Mouse (Mus musculus) intestine, postnatal 0 days (tissue): ENCODE measurements at regions not wholly inside any gene's neighbourhood (a gene's known extent, or its start where the extent isn't known, plus 50 kb on each side); places are given as distances from the start of the nearest gene placed in this dataset.

ENCODE experiments used
- ATAC-seq: fragments of 200-750 bp; cut with Nextera tagmentation; 2 replicates; pipeline ENCODE4 v1.8.0; 2017; ENCODE audit warnings: mild to moderate bottlenecking, moderate TSS enrichment, moderate library complexity
- H3K27ac ChIP-seq: fragments of 300-500 bp; sonication (generic); 2 replicates; pipeline ENCODE4 v1.5.1; 2014; ENCODE audit warnings: mild to moderate bottlenecking, low read depth, low read length, moderate library complexity
- H3K27me3 ChIP-seq: fragments of 300-500 bp; sonication (generic); replicated peaks from 2 replicates; pipeline ENCODE4 v1.6.1; 2014; ENCODE audit warnings: low read length, mixed read lengths; ENCODE audit not compliant: control insufficient read depth, insufficient read depth
- H3K36me3 ChIP-seq: fragments of 300-500 bp; sonication (generic); 2 replicates; pipeline ENCODE4 v1.6.1; 2014; ENCODE audit warnings: mild to moderate bottlenecking, moderate library complexity; ENCODE audit not compliant: control insufficient read depth, insufficient read depth
- H3K4me1 ChIP-seq: fragments of 300-500 bp; sonication (generic); replicated peaks from 2 replicates; pipeline ENCODE4 v1.6.1; 2014; ENCODE audit warnings: antibody characterized with exemption, low read length, mixed read lengths; ENCODE audit not compliant: control insufficient read depth, insufficient read depth
- H3K4me2 ChIP-seq: fragments of 300-500 bp; sonication (generic); replicated peaks from 2 replicates; pipeline ENCODE4 v1.6.1; 2014; ENCODE audit warnings: low read depth, mild to moderate bottlenecking, moderate library complexity
- H3K4me3 ChIP-seq: fragments of 300-500 bp; sonication (generic); 2 replicates; pipeline ENCODE4 v1.5.1; 2014; ENCODE audit warnings: low read depth, low read length
- H3K9ac ChIP-seq: fragments of 300-500 bp; sonication (generic); 2 replicates; pipeline ENCODE4 v1.6.1; 2014; ENCODE audit warnings: mild to moderate bottlenecking, low read depth, low read length
- H3K9me3 ChIP-seq: fragments of 300-500 bp; sonication (generic); 2 replicates; pipeline ENCODE4 v1.6.1; 2016; ENCODE audit warnings: mixed run types; ENCODE audit not compliant: control insufficient read depth
- CTCF ChIP-seq: sonication (generic); IDR thresholded peaks from 2 replicates; pipeline ENCODE4 v1.5.1; 2016; ENCODE audit warnings: low read depth, mild to moderate bottlenecking, control low read depth, antibody characterized with exemption, moderate library complexity
- WGBS: fragments of 180-500 bp; shearing (Covaris S2); extraction: QIAGEN DNeasy Blood & Tissue Kit; methylation state at CpG from one replicate; pipeline ENCODE4 v1.1.7; 2014; 5-methylcytosine and 5-hydroxymethylcytosine counted together

DNA sequence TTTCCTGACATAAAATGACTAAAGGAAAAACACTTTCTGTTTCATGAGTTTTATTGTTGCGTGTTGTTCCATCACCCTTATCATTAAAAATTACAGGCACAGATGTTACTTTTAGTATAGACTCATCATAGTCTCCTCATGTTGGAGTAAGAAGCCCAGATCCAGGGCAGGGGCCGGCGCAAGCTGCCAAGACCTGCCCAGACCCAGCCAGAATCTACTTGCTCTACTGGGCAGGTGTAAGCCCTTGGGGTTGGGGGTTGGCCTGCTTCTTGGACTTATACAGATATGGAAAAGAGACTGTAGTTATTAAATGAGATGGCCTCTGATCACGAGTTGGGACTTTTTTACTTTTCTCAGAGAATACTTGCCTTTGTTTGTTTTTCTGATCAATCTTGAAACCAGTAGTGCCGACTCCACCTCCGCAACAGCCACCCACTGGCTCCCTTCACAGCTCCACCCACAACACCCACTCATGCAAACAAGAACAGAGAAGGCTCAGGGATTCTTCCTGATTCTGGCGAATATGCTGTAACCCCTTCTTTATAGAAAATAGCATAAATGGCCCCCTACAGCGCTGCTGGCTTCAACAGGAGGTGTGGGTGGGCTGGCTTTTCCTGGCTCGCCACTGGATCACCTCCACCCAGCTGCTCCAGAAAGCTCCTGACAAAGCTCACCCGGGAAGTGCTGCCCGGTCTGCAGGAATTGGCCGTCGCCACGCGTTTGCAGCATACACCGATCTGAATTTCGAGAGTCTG, 689.9 kb upstream of the Car8 start:
- ATAC-seq, result no peak
- Histone ChIP-seq H3K4me2 (peak overlapping the region; percentile 52), H3K27ac (no peak overlapping the region), H3K9me3 (no peaks in the 10 kb centered on the region), H3K4me3 (no peak overlapping the region), H3K4me1 (0 out of 2 replicates have a peak, but pooled peaks cover 3% of the 10 kb centered on the region), H3K36me3 (no peaks in the 10 kb centered on the region), H3K27me3 (no peaks in the 10 kb centered on the region), H3K9ac (no peak overlapping the region)
- no peak for TF ChIP-seq CTCF
- 40% methylated on average over 17 of the region's 17 CpGs for WGBS

GRCm38 (mm10) chr4:8927276-8927906, 688.5 kb upstream of the Car8 start:
- Histone ChIP-seq H3K9me3 (no peaks in the 10 kb centered on the region), H3K4me1 (0 out of 2 replicates have a peak, but pooled peaks cover 3% of the 10 kb centered on the region), H3K27me3 (no peaks in the 10 kb centered on the region), H3K36me3 (no peaks in the 10 kb centered on the region), H3K9ac (no peak overlapping the region), H3K4me2 (no peak overlapping the region), H3K27ac (no peak overlapping the region), H3K4me3 (no peak overlapping the region)
- no peak for TF ChIP-seq CTCF
- ATAC-seq, result no peak
- 54% methylated on average over 8 of the region's 8 CpGs for WGBS

- no peak overlapping the region for H3K4me3 ChIP-seq
- TF ChIP-seq CTCF, result no peak
- H3K4me1 ChIP-seq, result peaks cover 7% of the 10 kb centered on the region
- no peaks in the 10 kb centered on the region for H3K36me3 ChIP-seq
- H3K4me2 ChIP-seq, result no peak overlapping the region
- WGBS, result 52% methylated on average over 9 of the region's 9 CpGs
- no peak for ATAC-seq
- no peaks in the 10 kb centered on the region for H3K27me3 ChIP-seq
- H3K9me3 ChIP-seq, result no peaks in the 10 kb centered on the region
- no peak overlapping the region for H3K27ac ChIP-seq
- no peak overlapping the region for H3K9ac ChIP-seq
These were observed 687.9 kb upstream of the Car8 start for GRCm38 (mm10) chr4:8926642-8927275.

GRCm38 (mm10) chr4:8922695-8923363, 684.0 kb upstream of the Car8 start:
- Histone ChIP-seq H3K9me3 (no peaks in the 10 kb centered on the region), H3K27me3 (no peaks in the 10 kb centered on the region), H3K4me1 (peaks cover 5% of the 10 kb centered on the region), H3K27ac (no peak overlapping the region), H3K4me3 (no peak overlapping the region), H3K9ac (no peak overlapping the region), H3K4me2 (no peak overlapping the region), H3K36me3 (no peaks in the 10 kb centered on the region)
- TF ChIP-seq CTCF, result no peak
- ATAC-seq, result no peak
- WGBS, result 77% methylated on average over 8 of the region's 8 CpGs

DNA sequence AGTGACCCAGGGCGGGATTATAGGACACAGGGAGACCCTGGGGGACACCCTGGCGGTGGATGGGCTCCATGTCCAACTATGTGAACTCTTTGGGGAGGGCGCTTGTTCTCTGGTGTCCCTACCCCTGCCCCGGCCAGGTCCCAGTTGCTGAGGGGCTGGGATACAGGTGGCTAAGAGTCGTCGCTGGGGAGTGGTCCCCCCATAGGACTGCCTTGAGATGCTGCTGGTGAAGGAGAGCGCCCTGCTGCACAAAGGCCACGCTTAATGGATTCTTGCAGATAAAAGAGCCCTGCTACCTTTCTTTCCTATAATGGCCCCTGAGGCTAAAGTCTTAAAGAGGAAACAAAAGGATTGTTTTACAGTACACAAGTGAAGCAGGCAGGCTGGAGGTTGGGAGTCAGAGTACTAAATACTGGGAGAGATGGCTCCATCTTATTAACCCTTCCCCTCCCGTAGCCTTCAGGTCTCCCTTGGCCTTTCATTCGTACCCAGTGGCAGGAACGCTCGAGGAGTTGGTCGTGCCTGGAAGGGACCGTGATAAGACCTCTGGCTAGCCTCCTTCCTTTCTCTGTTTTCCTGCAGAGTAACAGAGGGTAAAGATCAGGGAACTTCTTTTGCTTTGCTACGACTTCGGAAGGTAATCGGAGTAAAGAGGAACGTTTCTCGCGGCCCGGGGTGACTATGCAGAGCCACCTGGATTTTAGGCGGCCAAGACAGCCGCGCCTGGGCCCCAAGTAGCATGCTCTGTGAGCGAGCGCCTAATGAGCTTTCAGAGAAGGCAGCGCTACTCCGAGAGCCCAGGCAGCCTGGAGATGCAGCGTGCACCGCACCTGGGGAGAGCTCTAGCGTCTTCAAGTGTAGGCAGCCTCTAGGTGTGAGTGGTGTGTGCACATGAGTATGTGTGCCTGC, 682.9 kb upstream of the Car8 start:
- peak overlapping the region; percentile 62 for H3K4me2 ChIP-seq
- 20% methylated on average over 31 of the region's 31 CpGs for WGBS
- H3K4me3 ChIP-seq, result peak overlapping the region; percentile 17; the same call in 1 of the 2 replicates
- no peaks in the 10 kb centered on the region for H3K27me3 ChIP-seq
- H3K27ac ChIP-seq, result no peak overlapping the region
- no peak overlapping the region for H3K9ac ChIP-seq
- H3K4me1 ChIP-seq, result peaks cover 5% of the 10 kb centered on the region
- no peak for TF ChIP-seq CTCF
- ATAC-seq, result peak; percentile 57
- no peaks in the 10 kb centered on the region for H3K9me3 ChIP-seq
- no peaks in the 10 kb centered on the region for H3K36me3 ChIP-seq
